Mouse (Mus musculus): ENCODE data around the gene Pyy. TPM values are rescaled to one million over a fixed set of nuclear protein-coding genes. Genes with fewer than 3 reads are reported as not detected.

Pyy gene
- polyA plus RNA-seq, 1 experiment from 2014 or later: 1.7 TPM

- Histone ChIP-seq H3K4me2 (replicated peaks; ENCODE audit: low read depth, low read length) (no peak overlapping the region), H3K36me3 (ENCODE audit: control insufficient read depth, insufficient read depth, low read length) (0 out of 2 replicates have a peak, but pooled peaks cover 2% of the 10 kb centered on the region), H3K27me3 (ENCODE audit: control insufficient read depth, insufficient read depth, low read length) (no peaks in the 10 kb centered on the region), H3K4me1 (replicated peaks; ENCODE audit: control insufficient read depth, insufficient read depth, low read length) (no peaks in the 10 kb centered on the region; the same call in 1 of the 2 replicates), H3K9me3 (ENCODE audit: control insufficient read depth, low read length) (no peaks in the 10 kb centered on the region), H3K9ac (ENCODE audit: low read depth, low read length) (no peak overlapping the region), H3K27ac (ENCODE audit: low read depth, low read length) (no peak overlapping the region), H3K4me3 (ENCODE audit: low read depth, low read length) (no peak overlapping the region)
- 36% methylated on average over 2 of the region's 2 CpGs for WGBS
- no peak for ATAC-seq (ENCODE audit: low FRiP score)
- no peak for DNase-seq (ENCODE audit: low spot score)
Observed at GRCm38 (mm10) chr11:102068969-102069368, 38.7 kb downstream of the Pyy start.

GRCm38 (mm10) chr11:102063076-102063475, 44.6 kb downstream of the Pyy start:
- H3K4me3 ChIP-seq (ENCODE audit: low read depth, low read length): no peak overlapping the region
- H3K27ac ChIP-seq (ENCODE audit: low read depth, low read length): no peak overlapping the region
- ATAC-seq (ENCODE audit: low FRiP score): no peak
- WGBS: 82% methylated on average over 12 of the region's 13 CpGs
- no peak overlapping the region for H3K4me2 ChIP-seq (replicated peaks; ENCODE audit: low read depth, low read length)
- H3K9ac ChIP-seq (ENCODE audit: low read depth, low read length): no peak overlapping the region
- H3K4me1 ChIP-seq (replicated peaks; ENCODE audit: control insufficient read depth, insufficient read depth, low read length): no peaks in the 10 kb centered on the region
- H3K27me3 ChIP-seq (ENCODE audit: control insufficient read depth, insufficient read depth, low read length): peaks cover 8% of the 10 kb centered on the region
- no peaks in the 10 kb centered on the region for H3K9me3 ChIP-seq (ENCODE audit: control insufficient read depth, low read length)
- DNase-seq (ENCODE audit: low spot score): no peak
- H3K36me3 ChIP-seq (ENCODE audit: control insufficient read depth, insufficient read depth, low read length): 0 out of 2 replicates have a peak, but pooled peaks cover 2% of the 10 kb centered on the region

GRCm38 (mm10) chr11:102061941-102062473, 45.6 kb downstream of the Pyy start:
- Histone ChIP-seq H3K27ac (ENCODE audit: low read depth, low read length) (no peak overlapping the region), H3K27me3 (ENCODE audit: control insufficient read depth, insufficient read depth, low read length) (peaks cover 8% of the 10 kb centered on the region), H3K9me3 (ENCODE audit: control insufficient read depth, low read length) (no peaks in the 10 kb centered on the region), H3K4me1 (replicated peaks; ENCODE audit: control insufficient read depth, insufficient read depth, low read length) (no peaks in the 10 kb centered on the region), H3K4me3 (ENCODE audit: low read depth, low read length) (no peak overlapping the region), H3K9ac (ENCODE audit: low read depth, low read length) (no peak overlapping the region), H3K4me2 (replicated peaks; ENCODE audit: low read depth, low read length) (peak overlapping the region; percentile 81; the same call in 1 of the 2 replicates), H3K36me3 (ENCODE audit: control insufficient read depth, insufficient read depth, low read length) (0 out of 2 replicates have a peak, but pooled peaks cover 2% of the 10 kb centered on the region)
- ATAC-seq (ENCODE audit: low FRiP score) (no peak), DNase-seq (ENCODE audit: low spot score) (no peak)
- WGBS: 24% methylated on average over 16 of the region's 16 CpGs

- peak; percentile 90 for DNase-seq (ENCODE audit: low spot score)
- peak overlapping the region; percentile 81 for H3K4me2 ChIP-seq (replicated peaks; ENCODE audit: low read depth, low read length)
- H3K27me3 ChIP-seq (ENCODE audit: control insufficient read depth, insufficient read depth, low read length): peaks cover 8% of the 10 kb centered on the region
- H3K9ac ChIP-seq (ENCODE audit: low read depth, low read length): peak overlapping the region; percentile 34; the same call in 1 of the 2 replicates
- no peaks in the 10 kb centered on the region for H3K9me3 ChIP-seq (ENCODE audit: control insufficient read depth, low read length)
- H3K4me3 ChIP-seq (ENCODE audit: low read depth, low read length): peak overlapping the region; percentile 33
- WGBS: 3% methylated on average over 23 of the region's 23 CpGs
- H3K4me1 ChIP-seq (replicated peaks; ENCODE audit: control insufficient read depth, insufficient read depth, low read length): no peaks in the 10 kb centered on the region
- H3K36me3 ChIP-seq (ENCODE audit: control insufficient read depth, insufficient read depth, low read length): 0 out of 2 replicates have a peak, but pooled peaks cover 2% of the 10 kb centered on the region
- ATAC-seq (ENCODE audit: low FRiP score): peak; percentile 56
- H3K27ac ChIP-seq (ENCODE audit: low read depth, low read length): no peak overlapping the region
Observed at GRCm38 (mm10) chr11:102061236-102061940, 46.2 kb downstream of the Pyy start.

Other genes with a start within 250 kb of the Pyy start
- gene Meox1, start 213.5 kb downstream of the Pyy start, polyA plus RNA-seq (2014; fragmentation: Nextera tagmentation; extraction: Ambion mirVana): 1.2 and 2.1 TPM in 2 replicates
- 0.11 and 0.31 TPM in 2 replicates for gene Sost, start 140.8 kb downstream of the Pyy start, polyA plus RNA-seq (2014; fragmentation: Nextera tagmentation; extraction: Ambion mirVana)
- gene Cfap97d1, start 123.6 kb downstream of the Pyy start, polyA plus RNA-seq (2014; fragmentation: Nextera tagmentation; extraction: Ambion mirVana): not detected in 2 replicates
- 11.4 and 12.1 TPM in 2 replicates for gene Dusp3, start 120.8 kb downstream of the Pyy start, polyA plus RNA-seq (2014; fragmentation: Nextera tagmentation; extraction: Ambion mirVana)
- gene Mpp3, start 79.4 kb downstream of the Pyy start, polyA plus RNA-seq (2014; fragmentation: Nextera tagmentation; extraction: Ambion mirVana): 23.3 and 26.5 TPM in 2 replicates
- 0.09 and 0.13 TPM in 2 replicates for gene Cd300lg, start 66.3 kb downstream of the Pyy start, polyA plus RNA-seq (2014; fragmentation: Nextera tagmentation; extraction: Ambion mirVana)
- 9.8 and 11.7 TPM in 2 replicates for gene Mpp2, start 19.3 kb downstream of the Pyy start, polyA plus RNA-seq (2014; fragmentation: Nextera tagmentation; extraction: Ambion mirVana)
- not detected in 2 replicates for gene Ppy, start 6.5 kb downstream of the Pyy start, polyA plus RNA-seq (2014; fragmentation: Nextera tagmentation; extraction: Ambion mirVana)
- 0.14 TPM in 1 of 2 replicates, not detected in the other for gene Nags, start 37.7 kb upstream of the Pyy start, polyA plus RNA-seq (2014; fragmentation: Nextera tagmentation; extraction: Ambion mirVana)
- 33.2 and 34.4 TPM in 2 replicates for gene Tmem101, start 48.6 kb upstream of the Pyy start, polyA plus RNA-seq (2014; fragmentation: Nextera tagmentation; extraction: Ambion mirVana)
- gene Lsm12, start 77.5 kb upstream of the Pyy start, polyA plus RNA-seq (2014; fragmentation: Nextera tagmentation; extraction: Ambion mirVana): 76.0 and 80.1 TPM in 2 replicates
- 28.8 and 31.9 TPM in 2 replicates for gene G6pc3, start 81.8 kb upstream of the Pyy start, polyA plus RNA-seq (2014; fragmentation: Nextera tagmentation; extraction: Ambion mirVana)
- gene Hdac5, start 122.3 kb upstream of the Pyy start, polyA plus RNA-seq (2014; fragmentation: Nextera tagmentation; extraction: Ambion mirVana): 32.2 and 36.6 TPM in 2 replicates
- 13.2 and 14.0 TPM in 2 replicates for gene BC030867, start 141.1 kb upstream of the Pyy start, polyA plus RNA-seq (2014; fragmentation: Nextera tagmentation; extraction: Ambion mirVana)
- gene Asb16, start 160.9 kb upstream of the Pyy start, polyA plus RNA-seq (2014; fragmentation: Nextera tagmentation; extraction: Ambion mirVana): 0.06 and 0.08 TPM in 2 replicates
- gene Tmub2, start 177.1 kb upstream of the Pyy start, polyA plus RNA-seq (2014; fragmentation: Nextera tagmentation; extraction: Ambion mirVana): 64.0 and 65.2 TPM in 2 replicates
- 17.5 and 22.0 TPM in 2 replicates for gene Atxn7l3, start 188.8 kb upstream of the Pyy start, polyA plus RNA-seq (2014; fragmentation: Nextera tagmentation; extraction: Ambion mirVana)
- 82.1 and 83.4 TPM in 2 replicates for gene Ubtf, start 211.9 kb upstream of the Pyy start, polyA plus RNA-seq (2014; fragmentation: Nextera tagmentation; extraction: Ambion mirVana)